Comparison of ENCODE assay signal across 25 mouse cellular contexts in genomic region chr17:31303401-31303800, GRCm38 (mm10). TPM values are rescaled to one million over a fixed set of nuclear protein-coding genes. Genes with fewer than 3 reads are reported as not detected.
"Had no signal": no experiment of that assay in that cellular context is flagged by ENCODE, and none has a peak within 500 bp of the region (broad histone marks: within the 10 kb centered on the region; RNA-seq: fewer than 3 reads in every experiment).

No protein-coding gene starts in this region.

- ATAC-seq: hindbrain, embryonic 16.5 days; inflammation-experienced regulatory T-cells, adult 6 months; intestine, embryonic 15.5 days; intestine, postnatal 0 days; liver, embryonic 12.5 days had no signal

- H3K9me3 ChIP-seq: heart, embryonic 10.5 days; heart, embryonic 12.5 days; hindbrain, embryonic 10.5 days; hindbrain, embryonic 12.5 days; intestine, embryonic 15.5 days; limb, embryonic 13.5 days; limb, embryonic 15.5 days; liver, embryonic 12.5 days had no signal

- H3K27ac ChIP-seq: gastrocnemius, adult 2 months; heart, embryonic 10.5 days; hindbrain, embryonic 10.5 days; hindbrain, embryonic 12.5 days; hindbrain, embryonic 14.5 days; intestine, embryonic 15.5 days; limb, embryonic 13.5 days; limb, embryonic 15.5 days; liver, embryonic 12.5 days had no signal

- H3K4me3 ChIP-seq: gastrocnemius, adult 2 months; heart, embryonic 10.5 days; heart, embryonic 12.5 days; hindbrain, embryonic 10.5 days; hindbrain, embryonic 12.5 days; intestine, embryonic 15.5 days; limb, embryonic 13.5 days; limb, embryonic 15.5 days; liver, embryonic 12.5 days had no signal

- H3K4me2 ChIP-seq: heart, embryonic 12.5 days; hindbrain, embryonic 12.5 days; hindbrain, embryonic 14.5 days; intestine, embryonic 15.5 days; limb, embryonic 13.5 days; limb, embryonic 15.5 days; liver, embryonic 12.5 days had no signal

- H3K27me3 ChIP-seq: heart, embryonic 12.5 days; intestine, embryonic 15.5 days; limb, embryonic 15.5 days; liver, embryonic 12.5 days had no signal

- H3K4me1 ChIP-seq: limb, embryonic 13.5 days had no signal

- H3K9ac ChIP-seq: heart, embryonic 12.5 days; hindbrain, embryonic 12.5 days; hindbrain, embryonic 14.5 days; intestine, embryonic 15.5 days; limb, embryonic 13.5 days; limb, embryonic 15.5 days; liver, embryonic 12.5 days had no signal

- H3K36me3 ChIP-seq: heart, embryonic 10.5 days; heart, embryonic 12.5 days; hindbrain, embryonic 12.5 days; intestine, embryonic 15.5 days; limb, embryonic 13.5 days; limb, embryonic 15.5 days; liver, embryonic 12.5 days had no signal

- DNase-seq: gastrocnemius, adult 2 months; gastrocnemius, postnatal 10 days; gastrocnemius, postnatal 25 days; heart, adult 18-20 months; heart, postnatal 10 days; heart, postnatal 4 days; kidney, adult 18-20 months; kidney, adult 8-10 months; kidney, postnatal 10 days; layer of hippocampus, adult 9-11 months; layer of hippocampus, postnatal 36 days; left cerebral cortex, postnatal 4 days had no signal

RNA-seq across cellular contexts. Expression of gene Rsph1, which starts 26.2 kb away (rescaled TPM):
- polyA plus RNA-seq: liver, adult 2 months had no signal
